Mouse (Mus musculus): ENCODE data around the gene Ppp1r3c. TPM values are rescaled to one million over a fixed set of nuclear protein-coding genes. Genes with fewer than 3 reads are reported as not detected.

The Ppp1r3c gene
- polyA plus RNA-seq, 1 experiment = 0.94 TPM

DNA sequence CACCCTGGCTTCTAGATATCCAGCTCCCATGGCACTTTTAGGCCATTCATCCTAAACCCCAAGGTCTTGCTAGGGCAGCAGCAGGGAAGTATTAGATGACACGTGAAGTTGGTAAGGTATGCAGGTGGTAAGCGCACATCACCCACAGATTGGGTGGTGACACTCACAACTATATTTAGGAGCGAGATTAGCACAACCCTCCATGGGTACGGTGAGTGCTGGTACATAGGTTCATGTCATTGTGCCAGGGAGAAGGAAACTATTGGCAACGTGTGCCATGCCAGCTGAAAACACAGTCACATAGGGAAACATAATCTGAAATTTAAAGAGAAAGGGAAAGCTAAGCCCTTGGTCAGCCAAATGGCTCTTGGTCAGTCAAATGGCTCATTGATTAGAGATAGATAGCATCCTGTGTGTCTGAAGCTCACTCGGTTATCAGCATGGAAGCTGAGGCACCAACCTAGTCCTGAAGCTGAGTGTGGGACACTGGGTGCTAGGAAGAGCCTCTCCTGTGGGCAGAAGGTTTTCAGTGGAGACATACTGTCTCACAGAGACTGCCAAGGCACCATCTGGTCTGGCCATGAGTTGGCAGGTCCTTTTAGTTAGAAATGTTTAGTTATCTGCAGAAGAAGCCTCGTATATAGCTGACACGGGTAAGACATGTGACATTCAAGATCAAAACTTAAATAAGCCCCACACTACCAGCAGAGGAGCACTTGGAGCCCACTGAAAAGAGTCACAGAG lies 37.4 kb upstream of the Ppp1r3c start:
- no peak for DNase-seq (ENCODE audit: low read depth in 1 of 2, low spot score in 2 of 2)
- no peaks in the 10 kb centered on the region for H3K4me1 ChIP-seq (ENCODE audit: control insufficient read depth, insufficient read depth, insufficient read length)
- WGBS = 88% methylated on average over 8 of the region's 8 CpGs
- no peaks in the 10 kb centered on the region for H3K27me3 ChIP-seq (ENCODE audit: control insufficient read depth, insufficient read depth, low read length)
- no peak for TF ChIP-seq POLR2A (IDR thresholded peaks at IDR 0.05; ENCODE audit: low read depth, low read length)
- TF ChIP-seq CTCF (IDR thresholded peaks at IDR 0.05; ENCODE audit: extremely low read depth, insufficient read depth, insufficient read length, insufficient replicate concordance) = no peak
- H3K4me3 ChIP-seq (ENCODE audit: extremely low read depth, insufficient read depth, insufficient read length) = no peak overlapping the region
- H3K36me3 ChIP-seq (ENCODE audit: control insufficient read depth, insufficient read depth, low read length) = no peaks in the 10 kb centered on the region
- no peak overlapping the region for H3K27ac ChIP-seq (ENCODE audit: insufficient read depth, low read length)

- no peak for TF ChIP-seq CTCF (IDR thresholded peaks at IDR 0.05; ENCODE audit: extremely low read depth, insufficient read depth, insufficient read length, insufficient replicate concordance)
- TF ChIP-seq POLR2A (IDR thresholded peaks at IDR 0.05; ENCODE audit: low read depth, low read length) = no peak
- no peak for DNase-seq (ENCODE audit: low read depth in 1 of 2, low spot score in 2 of 2)
- Histone ChIP-seq H3K27me3 (ENCODE audit: control insufficient read depth, insufficient read depth, low read length) (no peaks in the 10 kb centered on the region), H3K36me3 (ENCODE audit: control insufficient read depth, insufficient read depth, low read length) (no peaks in the 10 kb centered on the region), H3K4me3 (ENCODE audit: extremely low read depth, insufficient read depth, insufficient read length) (no peak overlapping the region), H3K4me1 (ENCODE audit: control insufficient read depth, insufficient read depth, insufficient read length) (no peaks in the 10 kb centered on the region), H3K27ac (ENCODE audit: insufficient read depth, low read length) (no peak overlapping the region)
- 37% methylated on average over 8 of the region's 8 CpGs for WGBS
These were observed 31.6 kb upstream of the Ppp1r3c start for GRCm38 (mm10) chr19:36768084-36768483.

DNA sequence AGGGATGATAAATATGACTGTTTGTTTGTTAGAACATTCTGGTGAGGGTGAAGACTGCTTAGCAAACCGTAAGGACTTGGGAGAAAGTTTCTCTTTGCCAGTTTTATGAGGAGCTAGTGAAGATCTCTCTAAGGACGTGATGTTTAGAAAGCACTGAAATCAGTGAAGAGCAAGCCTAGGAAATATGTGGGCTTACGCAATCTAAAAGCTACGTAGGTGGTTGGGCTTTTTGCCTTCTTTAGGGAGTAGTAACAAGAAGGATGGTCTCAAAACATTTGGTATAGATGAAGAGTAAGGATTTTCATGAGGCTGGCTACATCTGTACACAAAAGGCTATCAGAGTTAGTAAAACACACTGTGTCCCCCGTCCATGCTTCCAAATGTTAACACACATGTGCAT lies 28.0 kb upstream of the Ppp1r3c start:
- H3K4me1 ChIP-seq (ENCODE audit: control insufficient read depth, insufficient read depth, insufficient read length) = no peaks in the 10 kb centered on the region
- no peaks in the 10 kb centered on the region for H3K27me3 ChIP-seq (ENCODE audit: control insufficient read depth, insufficient read depth, low read length)
- no peak for DNase-seq (ENCODE audit: low read depth in 1 of 2, low spot score in 2 of 2)
- no peak overlapping the region for H3K27ac ChIP-seq (ENCODE audit: insufficient read depth, low read length)
- no peak for TF ChIP-seq CTCF (IDR thresholded peaks at IDR 0.05; ENCODE audit: extremely low read depth, insufficient read depth, insufficient read length, insufficient replicate concordance)
- no peak for TF ChIP-seq POLR2A (IDR thresholded peaks at IDR 0.05; ENCODE audit: low read depth, low read length)
- 88% methylated on average over 5 of the region's 5 CpGs for WGBS
- H3K36me3 ChIP-seq (ENCODE audit: control insufficient read depth, insufficient read depth, low read length) = no peaks in the 10 kb centered on the region
- no peak overlapping the region for H3K4me3 ChIP-seq (ENCODE audit: extremely low read depth, insufficient read depth, insufficient read length)

DNA sequence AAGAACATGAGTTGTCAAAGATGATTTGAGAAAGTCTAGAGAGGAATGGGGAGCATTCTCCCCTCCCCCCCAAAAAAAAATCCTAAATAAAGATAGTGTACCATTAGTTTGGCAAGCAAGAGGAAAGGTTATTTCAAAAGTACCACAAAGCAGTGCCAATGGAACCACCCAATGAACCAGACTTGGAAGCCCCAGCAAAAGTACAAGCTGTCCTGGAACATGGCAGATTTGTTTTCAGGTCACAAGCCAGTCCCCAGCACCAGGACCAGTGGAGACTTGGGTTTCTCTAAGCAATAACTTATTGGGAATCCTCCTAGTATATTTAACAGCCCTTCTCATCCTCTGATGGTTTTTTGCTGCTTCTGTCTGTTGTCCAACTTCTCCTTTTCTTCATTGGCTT lies 12.5 kb upstream of the Ppp1r3c start:
- H3K27me3 ChIP-seq (ENCODE audit: control insufficient read depth, insufficient read depth, low read length) = no peaks in the 10 kb centered on the region
- DNase-seq (ENCODE audit: low read depth in 1 of 2, low spot score in 2 of 2) = no peak
- no peaks in the 10 kb centered on the region for H3K36me3 ChIP-seq (ENCODE audit: control insufficient read depth, insufficient read depth, low read length)
- no peak overlapping the region for H3K27ac ChIP-seq (ENCODE audit: insufficient read depth, low read length)
- TF ChIP-seq POLR2A (IDR thresholded peaks at IDR 0.05; ENCODE audit: low read depth, low read length) (no peak), CTCF (IDR thresholded peaks at IDR 0.05; ENCODE audit: extremely low read depth, insufficient read depth, insufficient read length, insufficient replicate concordance) (no peak)
- H3K4me1 ChIP-seq (ENCODE audit: control insufficient read depth, insufficient read depth, insufficient read length) = no peaks in the 10 kb centered on the region
- H3K4me3 ChIP-seq (ENCODE audit: extremely low read depth, insufficient read depth, insufficient read length) = no peak overlapping the region

DNA sequence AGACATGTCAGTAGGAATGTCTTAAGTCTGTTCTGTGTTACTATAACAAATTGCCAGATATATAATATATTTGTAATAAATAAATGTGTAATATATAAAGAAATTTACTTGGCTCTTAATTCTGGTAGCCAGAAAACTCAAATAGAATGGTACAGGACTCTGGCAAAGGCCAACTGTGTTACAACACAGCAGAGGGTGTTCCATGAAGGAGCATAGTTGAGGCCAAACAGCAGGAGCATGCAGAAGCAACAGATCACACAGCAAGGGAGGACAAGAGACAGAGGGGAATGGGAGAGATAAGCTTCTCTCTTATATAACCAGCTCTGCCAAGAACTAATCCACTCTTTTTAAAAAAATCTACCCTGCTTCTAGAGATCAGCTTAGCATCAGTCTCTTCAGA lies 5.9 kb upstream of the Ppp1r3c start:
- no peak for TF ChIP-seq CTCF (IDR thresholded peaks at IDR 0.05; ENCODE audit: extremely low read depth, insufficient read depth, insufficient read length, insufficient replicate concordance)
- TF ChIP-seq POLR2A (IDR thresholded peaks at IDR 0.05; ENCODE audit: low read depth, low read length) = no peak
- Histone ChIP-seq H3K36me3 (ENCODE audit: control insufficient read depth, insufficient read depth, low read length) (no peaks in the 10 kb centered on the region), H3K27me3 (ENCODE audit: control insufficient read depth, insufficient read depth, low read length) (no peaks in the 10 kb centered on the region), H3K27ac (ENCODE audit: insufficient read depth, low read length) (no peak overlapping the region), H3K4me1 (ENCODE audit: control insufficient read depth, insufficient read depth, insufficient read length) (no peaks in the 10 kb centered on the region), H3K4me3 (ENCODE audit: extremely low read depth, insufficient read depth, insufficient read length) (no peak overlapping the region)
- no peak for DNase-seq (ENCODE audit: low read depth in 1 of 2, low spot score in 2 of 2)

GRCm38 (mm10) chr19:36739566-36740211 lies 3.2 kb upstream of the Ppp1r3c start:
- H3K4me3 ChIP-seq (ENCODE audit: extremely low read depth, insufficient read depth, insufficient read length) = no peak overlapping the region
- no peaks in the 10 kb centered on the region for H3K36me3 ChIP-seq (ENCODE audit: control insufficient read depth, insufficient read depth, low read length)
- 51% methylated on average over 7 of the region's 7 CpGs for WGBS
- no peaks in the 10 kb centered on the region for H3K27me3 ChIP-seq (ENCODE audit: control insufficient read depth, insufficient read depth, low read length)
- TF ChIP-seq POLR2A (IDR thresholded peaks at IDR 0.05; ENCODE audit: low read depth, low read length) (no peak), CTCF (IDR thresholded peaks at IDR 0.05; ENCODE audit: extremely low read depth, insufficient read depth, insufficient read length, insufficient replicate concordance) (no peak)
- H3K4me1 ChIP-seq (ENCODE audit: control insufficient read depth, insufficient read depth, insufficient read length) = no peaks in the 10 kb centered on the region
- H3K27ac ChIP-seq (ENCODE audit: insufficient read depth, low read length) = no peak overlapping the region
- no peak for DNase-seq (ENCODE audit: low read depth in 1 of 2, low spot score in 2 of 2)

DNA sequence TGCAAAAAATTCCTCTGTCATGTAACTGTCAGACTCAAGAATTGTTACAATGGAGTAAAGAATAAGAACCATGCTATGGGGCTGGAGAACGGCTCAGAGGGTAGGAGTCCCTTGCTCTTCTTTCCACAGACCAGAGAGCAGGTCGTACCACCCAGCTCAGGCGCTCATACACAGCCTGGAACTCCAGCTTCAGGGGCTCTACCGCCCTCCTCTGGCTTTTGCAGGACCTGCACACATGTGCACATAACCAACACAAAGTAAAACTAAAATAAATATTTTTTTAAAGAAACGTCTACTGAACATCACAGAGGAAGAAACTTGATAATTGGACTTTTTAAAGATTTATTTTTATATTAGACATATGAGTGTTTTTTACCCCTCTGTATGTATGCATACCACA lies 1.6 kb upstream of the Ppp1r3c start:
- H3K27me3 ChIP-seq (ENCODE audit: control insufficient read depth, insufficient read depth, low read length) = no peaks in the 10 kb centered on the region
- no peaks in the 10 kb centered on the region for H3K36me3 ChIP-seq (ENCODE audit: control insufficient read depth, insufficient read depth, low read length)
- no peak for DNase-seq (ENCODE audit: low read depth in 1 of 2, low spot score in 2 of 2)
- 85% methylated on average over 5 of the region's 5 CpGs for WGBS
- H3K4me3 ChIP-seq (ENCODE audit: extremely low read depth, insufficient read depth, insufficient read length) = no peak overlapping the region
- H3K4me1 ChIP-seq (ENCODE audit: control insufficient read depth, insufficient read depth, insufficient read length) = no peaks in the 10 kb centered on the region
- no peak overlapping the region for H3K27ac ChIP-seq (ENCODE audit: insufficient read depth, low read length)
- TF ChIP-seq POLR2A (IDR thresholded peaks at IDR 0.05; ENCODE audit: low read depth, low read length) = no peak
- no peak for TF ChIP-seq CTCF (IDR thresholded peaks at IDR 0.05; ENCODE audit: extremely low read depth, insufficient read depth, insufficient read length, insufficient replicate concordance)
